Mouse (Mus musculus) Muller cell, postnatal 12 days (primary cell): ENCODE data around the gene Zfp54.
"Not testable (repeated sequence)": the region's sequence is repeated elsewhere in the genome, so short reads cannot be mapped to it uniquely, and the experiment has no call there.

Source experiments
- DNase-seq: peaks from one replicate; pipeline ENCODE4 v3.0.0-alpha.2; 2015; ENCODE audit errors: inconsistent ontology term

Gene Zfp54

DNA sequence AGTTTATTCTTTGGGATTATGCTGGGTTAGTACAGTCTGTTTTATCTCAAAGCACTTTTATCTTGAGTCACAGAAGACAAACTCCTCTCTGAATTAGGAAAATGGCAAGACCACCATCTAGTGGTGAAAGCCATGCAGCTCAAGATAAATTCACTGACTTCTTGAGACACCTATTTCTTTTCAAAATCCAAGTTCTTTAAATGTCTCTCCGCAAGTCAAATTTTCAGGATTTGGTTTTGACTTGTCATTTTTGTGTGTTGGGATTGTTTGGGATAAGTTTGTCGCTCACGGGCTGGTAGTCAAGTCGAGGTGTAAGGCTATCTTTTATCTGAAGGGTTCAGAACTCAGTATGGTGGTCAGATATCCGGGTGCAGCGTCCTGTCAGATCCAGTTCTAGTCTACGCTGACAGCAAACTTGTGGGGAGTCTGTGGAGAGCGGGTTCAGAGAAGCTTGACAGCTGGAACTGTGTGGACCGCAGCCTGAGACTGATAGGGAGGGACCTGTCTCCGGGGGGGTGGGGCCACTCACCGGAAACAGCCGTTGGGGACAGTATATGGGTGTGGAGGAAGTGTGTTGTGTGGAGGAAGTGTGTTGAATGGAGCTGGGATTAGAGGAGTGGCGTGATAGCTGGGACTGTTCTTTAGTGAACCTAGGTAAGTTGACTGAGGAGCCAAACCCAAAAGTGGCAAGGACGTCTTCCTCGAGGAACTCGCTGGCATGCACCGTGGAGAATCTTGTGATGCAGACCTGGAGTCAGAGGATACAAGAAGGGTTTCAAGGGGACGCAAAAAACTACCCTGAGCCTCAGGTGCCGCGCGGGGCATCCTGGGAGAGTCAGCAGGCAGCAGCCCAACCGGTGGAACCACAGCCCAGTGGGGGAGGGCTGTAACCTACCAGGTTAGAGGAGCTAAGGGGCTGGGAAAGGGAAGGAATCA is at the start of gene Zfp54:
TSS of gene Zfp54 (plus strand) at position 564 of the 936 bp plus-strand sequence.
- peak; percentile 82 for DNase-seq

- no peak for DNase-seq
Measured at GRCm38 (mm10) chr17:21375311-21375710, 47.7 kb upstream of the Zfp54 start.

- DNase-seq, result peak; percentile 82
Measured at GRCm38 (mm10) chr17:21383391-21384056, 39.5 kb upstream of the Zfp54 start, which contains the start of gene Zfp677. Zfp677 (plus strand) TSS chr17:21383748.

DNA sequence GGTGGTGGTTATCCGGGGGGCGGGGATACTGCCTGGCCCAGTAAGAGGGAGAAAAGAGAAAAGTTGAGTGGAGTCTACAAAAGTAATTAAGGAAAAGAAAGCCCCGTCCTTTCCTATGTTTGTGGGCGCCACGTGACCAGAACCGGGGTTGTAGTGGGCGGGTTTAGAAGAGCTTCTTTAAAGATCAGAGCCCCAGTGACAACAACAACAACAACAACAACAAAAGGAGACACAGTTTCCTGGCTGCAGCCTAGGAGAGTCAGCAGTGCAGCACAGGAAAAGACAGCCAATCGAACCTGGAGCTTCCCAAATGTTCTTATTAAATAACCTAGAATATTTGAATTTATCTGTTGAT is 39.0 kb upstream of the Zfp54 start:
- DNase-seq, result no peak

- not testable (repeated sequence) for DNase-seq
Measured at GRCm38 (mm10) chr17:21438806-21439400, 15.9 kb downstream of the Zfp54 start.

DNA sequence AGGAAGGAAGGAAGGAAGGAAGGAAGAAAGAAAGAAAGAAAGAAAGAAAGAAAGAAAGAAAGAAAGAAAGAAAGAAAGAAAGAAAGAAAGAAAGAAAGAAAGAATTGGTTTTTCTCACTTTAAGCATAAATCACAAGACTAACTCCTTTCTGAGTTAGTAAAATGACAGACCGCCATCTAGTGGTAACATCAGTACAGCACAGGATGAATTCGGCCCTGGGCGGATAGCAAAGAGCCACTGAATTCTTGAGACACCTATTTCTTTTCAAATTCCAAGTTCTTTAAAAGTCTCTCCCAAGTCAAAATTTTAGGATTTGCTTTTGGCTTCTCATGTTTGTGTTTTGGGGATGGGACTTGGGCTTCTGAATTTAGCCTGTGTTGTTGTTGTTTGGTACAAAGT is 26.6 kb downstream of the Zfp54 start:
- no peak for DNase-seq

GRCm38 (mm10) chr17:21450138-21450704 is 27.2 kb downstream of the Zfp54 start, which contains the start of gene Zfp51:
Zfp51 (plus strand) TSS chr17:21450374.
- DNase-seq, result peak; percentile 95

DNA sequence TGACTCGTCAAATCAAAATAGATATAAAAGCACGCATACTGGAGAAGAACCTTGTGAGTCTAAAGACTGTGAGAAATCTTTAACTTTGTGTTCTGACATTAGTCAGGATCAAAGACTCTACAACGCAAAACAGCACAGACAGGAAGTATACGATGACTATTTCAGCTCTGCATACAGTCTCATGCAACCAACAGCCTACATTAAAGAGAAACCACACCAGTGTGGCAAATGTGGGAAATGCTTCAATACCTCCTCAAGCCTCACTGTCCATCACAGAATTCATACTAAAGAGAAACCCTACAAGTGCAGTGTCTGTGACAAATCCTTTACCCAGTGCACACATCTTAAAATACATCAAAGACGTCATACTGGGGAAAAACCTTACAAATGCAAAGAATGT is 40.5 kb downstream of the Zfp54 start:
- DNase-seq, result no peak

GRCm38 (mm10) chr17:21472032-21472652 is 49.1 kb downstream of the Zfp54 start:
- DNase-seq, result no peak

- DNase-seq, result no peak
Measured at GRCm38 (mm10) chr17:21472653-21473307, 49.8 kb downstream of the Zfp54 start.

DNA sequence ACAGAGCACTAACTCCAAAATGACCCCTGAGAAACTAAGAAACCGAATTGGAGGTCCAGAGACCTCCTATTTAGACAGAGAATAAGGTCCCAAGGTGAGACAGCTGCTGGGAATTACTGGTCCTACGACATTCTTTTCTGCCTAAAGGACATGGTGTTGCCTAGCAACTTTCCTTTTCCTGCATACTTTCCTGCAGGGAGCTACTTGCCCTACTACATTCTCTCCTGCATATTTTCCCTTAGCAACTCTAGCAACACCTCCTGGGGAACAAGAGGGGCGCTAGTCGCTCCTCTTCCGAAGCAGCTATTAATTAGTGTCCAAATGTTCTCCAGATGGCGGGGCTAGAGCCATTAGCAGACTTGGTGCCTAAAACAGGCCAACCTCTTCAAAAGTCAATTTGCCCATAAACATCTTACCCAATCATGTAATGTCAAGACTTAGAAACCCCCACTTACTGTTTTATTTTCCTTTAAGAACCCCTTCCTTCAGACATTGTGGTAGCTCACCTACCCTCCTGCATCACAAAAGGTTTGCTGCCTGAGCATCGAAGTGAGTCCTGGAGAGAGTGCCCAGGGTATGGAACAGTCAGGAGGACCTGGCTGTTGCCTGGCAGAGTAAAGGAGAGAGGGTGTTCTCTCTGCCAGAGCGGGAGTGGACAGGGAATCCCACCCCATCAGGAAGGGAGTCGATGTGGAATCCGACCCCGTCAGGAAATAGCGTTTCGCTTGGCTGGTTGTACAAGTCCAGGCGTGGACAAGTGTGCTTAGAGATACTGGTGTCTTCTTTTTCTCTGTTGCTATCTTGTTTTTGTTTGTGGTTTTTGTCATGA is 50.5 kb downstream of the Zfp54 start:
- DNase-seq, result peak; percentile 43

DNA sequence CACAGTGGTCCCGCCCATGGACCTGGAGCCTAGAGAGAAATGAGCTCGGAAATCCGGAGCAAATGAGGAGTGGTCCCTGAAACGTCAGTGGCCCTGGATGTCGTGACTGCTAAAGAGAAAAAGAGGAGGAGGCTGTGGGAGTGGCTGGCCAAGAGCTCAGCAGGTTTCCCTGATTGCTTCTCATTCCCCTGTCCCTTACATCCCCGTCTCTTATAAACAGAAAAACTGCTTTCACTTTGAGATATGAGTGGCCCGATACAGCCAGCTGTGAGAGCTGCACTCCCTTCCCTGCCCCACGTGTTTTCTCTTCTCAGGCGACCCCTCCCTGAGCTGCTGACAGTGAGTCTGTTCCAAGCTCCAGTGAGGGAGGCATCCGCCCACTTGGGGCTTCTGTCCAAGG is 51.7 kb downstream of the Zfp54 start:
- peak; percentile 20 for DNase-seq

GRCm38 (mm10) chr17:21475290-21475689 is 52.3 kb downstream of the Zfp54 start:
- not testable (repeated sequence) for DNase-seq

DNA sequence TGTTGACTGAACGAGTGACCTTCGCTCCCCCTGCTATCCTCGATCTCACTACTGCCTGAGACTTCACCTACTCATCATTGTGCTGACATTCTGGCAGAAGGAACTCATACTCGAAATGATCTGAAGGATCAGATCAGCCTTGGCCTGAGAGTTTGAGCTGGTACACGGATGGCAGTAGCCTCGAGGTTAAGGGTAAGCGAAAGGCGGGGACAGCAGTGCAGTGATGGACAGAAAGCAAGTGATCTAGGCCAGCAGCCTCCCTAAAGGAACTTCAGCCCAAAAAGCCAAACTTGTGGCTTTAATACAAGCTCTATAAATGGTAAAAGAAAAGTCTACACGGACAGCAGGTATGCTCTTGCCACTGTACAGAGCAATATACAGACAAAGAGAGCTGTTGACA is 53.3 kb downstream of the Zfp54 start:
- not testable (repeated sequence) for DNase-seq

DNA sequence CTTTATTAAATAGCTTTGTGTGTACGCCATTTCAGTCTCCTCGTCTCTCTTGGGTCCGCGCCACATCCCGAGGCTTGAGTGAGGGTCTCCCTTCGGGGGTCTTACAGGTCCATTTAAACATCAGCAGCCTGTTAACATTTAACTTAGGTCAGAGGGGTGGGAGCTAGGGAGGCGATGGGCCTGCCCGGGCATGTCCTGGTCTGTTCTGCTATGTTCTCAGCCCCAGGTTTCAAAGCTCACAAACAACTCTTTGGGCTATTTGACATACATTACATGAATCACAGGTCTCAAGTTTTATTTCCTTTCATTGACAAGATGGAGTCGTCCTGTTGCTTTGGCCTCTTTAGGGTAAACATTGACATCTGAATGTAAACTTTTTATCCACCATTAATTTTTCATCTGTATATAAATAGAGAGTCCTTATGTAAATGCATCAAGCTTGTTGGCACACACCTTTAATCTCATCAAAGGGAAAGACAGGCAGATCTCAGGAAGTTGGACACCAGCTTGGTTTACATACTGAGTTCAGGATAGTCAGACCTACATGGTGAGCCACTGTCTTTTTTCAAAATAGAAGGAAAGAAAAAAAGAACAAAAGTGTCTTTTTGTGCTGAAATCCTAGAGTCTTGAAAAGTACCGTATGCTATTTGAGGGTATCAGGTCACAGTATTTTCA is 55.2 kb downstream of the Zfp54 start:
- DNase-seq, result not testable (repeated sequence)
